Mouse (Mus musculus): ENCODE data around the gene Kif24. TPM values are rescaled to one million over a fixed set of nuclear protein-coding genes. Genes with fewer than 3 reads are reported as not detected.
A peak's percentile ranks its signal among the peaks of the same experiment; 100 is the strongest.

The Kif24 gene
- polyA plus RNA-seq, 1 experiment: 0.90 TPM

DNA sequence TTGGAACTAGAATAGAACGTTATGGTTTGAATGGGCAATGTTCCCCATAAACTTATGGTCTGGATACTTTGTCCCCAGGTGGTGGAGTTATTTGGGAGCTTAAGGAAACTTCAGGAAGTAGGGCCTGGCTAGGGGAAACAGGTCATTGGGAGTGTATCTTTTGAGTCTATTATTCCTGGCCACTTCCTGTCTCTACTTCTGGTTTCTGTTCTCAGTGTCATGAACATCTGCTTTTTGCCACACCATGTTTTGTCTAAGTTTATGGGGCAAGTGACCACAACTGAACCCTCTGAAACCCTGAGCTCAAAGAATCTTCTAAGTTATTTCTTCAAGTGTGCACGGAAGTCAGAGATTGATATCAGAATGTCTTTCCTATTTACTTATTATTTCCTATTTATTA, 57.3 kb downstream of the Kif24 start:
- DNase-seq (ENCODE audit: extremely low spot score in 1 of 2, low spot score in 1 of 2): no peak

DNA sequence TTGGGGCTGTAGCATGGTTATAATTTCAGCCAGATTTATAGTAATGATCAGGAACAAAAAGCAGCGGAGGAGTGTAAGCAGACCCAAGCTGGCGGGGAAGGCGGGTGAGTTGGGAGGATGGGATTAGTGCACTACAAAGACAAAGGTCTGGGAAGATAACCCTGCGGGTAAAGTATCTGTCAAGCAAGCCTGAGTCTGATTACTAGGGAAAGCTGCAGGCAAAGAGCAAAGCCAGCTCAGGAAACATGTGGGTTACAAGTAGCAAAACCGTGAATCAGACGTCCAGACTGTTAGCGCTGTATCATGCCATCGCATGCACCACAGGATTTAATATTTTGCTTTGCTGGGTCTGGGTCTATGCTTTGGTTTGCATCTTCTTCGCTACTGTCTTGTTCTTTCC, 58.1 kb downstream of the Kif24 start:
- no peak for DNase-seq (ENCODE audit: extremely low spot score in 1 of 2, low spot score in 1 of 2)

DNA sequence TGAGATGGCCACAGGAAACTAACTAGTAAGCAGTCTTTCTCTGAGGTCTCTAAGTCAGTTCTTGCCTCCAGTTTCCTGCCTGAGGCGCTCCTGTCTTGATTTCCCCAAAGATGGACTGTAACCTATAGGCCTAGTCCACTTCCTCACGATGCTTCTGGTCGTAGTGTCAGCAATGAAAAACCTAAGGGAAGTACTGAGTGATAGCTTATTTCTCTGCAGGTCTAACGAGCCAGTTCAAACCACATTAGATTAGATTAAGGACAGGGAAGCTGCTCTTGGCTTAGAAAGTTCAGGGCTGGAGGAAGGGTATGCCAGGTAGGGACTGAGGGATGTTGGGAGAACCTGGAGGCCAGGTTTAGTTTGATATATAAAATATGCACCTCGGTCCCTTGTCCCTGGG, 63.1 kb downstream of the Kif24 start:
- DNase-seq (ENCODE audit: extremely low spot score in 1 of 2, low spot score in 1 of 2): no peak

DNA sequence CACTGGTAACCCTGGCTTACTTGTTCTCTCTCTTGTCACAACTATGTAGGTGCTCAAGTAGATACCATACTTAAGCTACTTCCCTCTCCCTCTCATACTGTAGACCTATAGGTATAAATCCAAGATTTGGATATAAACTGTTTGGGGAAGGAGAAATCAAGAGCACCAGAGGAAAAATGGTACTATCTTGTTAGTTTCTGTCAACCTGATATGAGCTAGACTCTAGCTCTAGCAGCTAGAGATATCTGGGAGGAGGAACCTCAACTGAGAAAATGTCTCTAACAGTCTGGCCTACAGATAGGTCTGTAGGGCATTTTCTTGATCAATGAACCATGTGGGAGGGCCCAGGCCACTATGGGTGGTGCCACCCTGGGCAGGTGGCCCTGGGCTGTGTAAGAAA, 63.5 kb downstream of the Kif24 start:
- no peak for DNase-seq (ENCODE audit: extremely low spot score in 1 of 2, low spot score in 1 of 2)

DNA sequence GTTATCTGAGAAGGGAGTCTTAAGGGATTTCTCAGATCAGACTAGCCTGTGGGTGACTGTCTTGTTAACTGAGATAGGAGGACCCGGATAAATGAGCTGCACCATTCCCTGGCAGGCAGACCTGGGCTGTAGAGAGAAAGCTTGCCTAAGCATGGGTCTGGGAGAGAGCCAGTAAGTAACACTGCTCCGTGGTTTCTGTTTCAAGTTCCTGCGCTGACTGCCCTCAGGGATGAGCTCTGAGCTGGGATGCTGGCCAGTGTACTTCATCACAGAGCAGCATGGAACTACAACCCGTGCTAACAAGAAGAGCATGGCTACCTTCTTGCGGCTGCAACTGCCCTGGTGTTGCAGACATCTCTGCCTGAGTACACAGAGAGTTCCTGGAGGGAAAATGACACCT, 64.8 kb downstream of the Kif24 start:
- no peak for DNase-seq (ENCODE audit: extremely low spot score in 1 of 2, low spot score in 1 of 2)

DNA sequence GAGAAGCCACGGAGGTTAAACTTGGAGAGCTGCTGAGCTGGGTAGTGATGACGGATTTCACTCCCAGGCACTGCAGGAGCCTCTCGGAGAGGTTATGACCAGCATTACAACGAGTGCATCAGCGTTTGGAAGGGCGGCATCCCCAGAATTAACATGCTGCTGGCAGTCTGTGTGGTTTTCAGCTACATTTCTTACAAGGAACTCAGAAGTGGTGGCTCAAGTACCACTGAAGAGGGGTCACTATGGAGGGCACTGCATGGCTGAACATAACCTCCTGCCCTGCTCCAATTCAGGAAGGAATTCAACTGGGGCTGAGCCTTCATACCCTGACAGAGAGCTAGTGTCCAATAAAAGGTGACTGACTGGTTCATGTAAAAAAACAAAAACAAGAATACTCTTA, 66.3 kb downstream of the Kif24 start:
- DNase-seq (ENCODE audit: extremely low spot score in 1 of 2, low spot score in 1 of 2): no peak

DNA sequence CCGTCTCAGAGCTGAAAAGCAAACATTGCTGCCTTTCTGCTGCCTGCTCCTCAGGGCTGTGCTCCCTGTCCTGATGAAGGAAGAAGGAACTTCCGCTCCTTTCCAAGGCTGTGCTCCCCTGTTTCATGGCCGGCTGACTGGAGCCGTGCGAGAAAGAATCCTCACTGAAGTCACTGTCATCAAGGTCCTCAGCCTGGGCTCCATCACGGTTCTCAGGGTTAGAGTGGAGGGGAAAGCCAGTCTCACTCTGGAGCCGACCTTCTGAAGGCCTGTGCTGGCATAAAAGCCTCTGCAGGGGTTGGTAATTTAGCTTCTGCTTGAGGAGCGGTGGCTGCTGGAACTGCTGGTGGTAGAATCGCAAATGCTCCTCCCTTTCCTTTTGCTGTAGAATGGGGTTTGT, 70.0 kb downstream of the Kif24 start:
- no peak for DNase-seq (ENCODE audit: extremely low spot score in 1 of 2, low spot score in 1 of 2)

DNA sequence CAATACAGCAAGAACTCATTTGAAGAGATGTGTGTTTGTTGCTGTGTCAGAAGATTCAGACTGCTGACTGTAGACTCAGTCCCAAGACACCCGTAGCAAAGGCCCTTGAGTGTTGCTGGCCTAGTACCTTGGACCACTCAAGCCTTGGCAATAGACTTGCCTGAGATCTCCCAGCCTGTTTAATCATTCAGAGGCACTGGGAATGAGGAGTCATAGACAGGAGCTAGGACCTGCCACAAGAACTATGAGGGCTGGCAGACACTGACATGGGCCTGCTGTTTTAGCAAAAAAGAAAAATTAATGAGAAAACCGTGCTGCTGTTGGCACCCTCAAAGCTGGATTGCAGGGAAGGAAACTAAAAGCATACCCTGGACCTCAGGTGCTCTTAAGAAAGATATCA, 73.7 kb downstream of the Kif24 start:
- DNase-seq (ENCODE audit: extremely low spot score in 1 of 2, low spot score in 1 of 2): no peak

DNA sequence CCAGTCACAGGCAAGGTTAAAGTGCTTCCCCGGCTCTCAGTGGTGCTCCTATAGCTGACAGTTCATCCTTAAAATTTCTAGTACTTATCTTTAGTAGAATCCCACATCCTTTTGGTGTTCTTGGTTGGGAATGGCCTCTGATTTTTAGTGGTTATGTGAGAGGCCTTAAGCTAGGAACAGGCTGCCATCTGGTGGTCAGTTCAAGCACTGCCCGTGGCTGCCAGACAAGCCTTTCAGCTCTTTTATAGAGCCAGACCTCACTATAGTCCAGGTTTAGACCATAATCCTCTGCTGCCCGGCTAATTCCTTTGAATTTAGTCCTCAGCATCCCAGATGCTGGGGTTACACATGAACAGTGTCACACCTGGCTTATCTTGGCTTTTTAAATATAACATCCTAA, 74.6 kb downstream of the Kif24 start:
- peak; percentile 61 to 91 for DNase-seq (ENCODE audit: extremely low spot score in 1 of 2, low spot score in 1 of 2)

DNA sequence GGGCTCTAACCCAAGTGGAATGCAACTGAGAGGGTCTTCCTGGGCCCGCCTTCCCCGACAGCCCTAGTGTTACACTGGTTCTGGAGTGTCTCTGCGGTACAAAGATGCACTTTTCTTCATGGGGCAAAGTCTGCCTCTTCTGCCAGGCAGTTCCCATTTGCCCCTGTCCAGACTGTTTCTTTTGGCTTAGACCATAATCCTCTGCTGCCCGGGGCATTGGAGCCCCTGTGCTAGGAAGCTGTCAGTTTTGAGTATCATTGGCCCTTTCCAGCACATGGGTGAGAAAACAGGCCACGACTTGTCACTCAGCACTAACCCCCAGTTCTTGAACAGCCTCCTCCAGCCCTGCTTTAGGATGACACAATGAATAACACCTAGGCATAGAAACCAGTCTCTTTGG, 75.4 kb downstream of the Kif24 start:
- DNase-seq (ENCODE audit: extremely low spot score in 1 of 2, low spot score in 1 of 2): no peak

DNA sequence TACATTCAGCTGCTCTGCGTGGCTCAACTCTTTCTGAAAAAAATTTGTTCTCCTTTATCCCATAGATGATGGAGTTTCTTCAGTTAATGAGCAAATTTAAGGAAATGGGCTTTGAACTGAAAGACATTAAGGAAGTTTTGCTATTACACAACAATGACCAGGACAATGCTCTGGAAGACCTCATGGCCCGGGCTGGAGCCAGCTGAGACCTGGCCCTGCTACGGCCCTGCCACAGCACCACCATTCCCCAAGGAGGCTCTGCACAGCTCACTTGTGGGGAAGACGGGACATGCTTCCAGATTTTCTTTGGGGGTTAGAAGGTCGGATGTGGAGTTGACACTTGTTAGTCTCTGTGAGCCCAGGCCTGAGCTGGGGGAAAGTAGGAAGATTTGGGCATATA, 76.1 kb downstream of the Kif24 start:
- DNase-seq (ENCODE audit: extremely low spot score in 1 of 2, low spot score in 1 of 2): no peak

DNA sequence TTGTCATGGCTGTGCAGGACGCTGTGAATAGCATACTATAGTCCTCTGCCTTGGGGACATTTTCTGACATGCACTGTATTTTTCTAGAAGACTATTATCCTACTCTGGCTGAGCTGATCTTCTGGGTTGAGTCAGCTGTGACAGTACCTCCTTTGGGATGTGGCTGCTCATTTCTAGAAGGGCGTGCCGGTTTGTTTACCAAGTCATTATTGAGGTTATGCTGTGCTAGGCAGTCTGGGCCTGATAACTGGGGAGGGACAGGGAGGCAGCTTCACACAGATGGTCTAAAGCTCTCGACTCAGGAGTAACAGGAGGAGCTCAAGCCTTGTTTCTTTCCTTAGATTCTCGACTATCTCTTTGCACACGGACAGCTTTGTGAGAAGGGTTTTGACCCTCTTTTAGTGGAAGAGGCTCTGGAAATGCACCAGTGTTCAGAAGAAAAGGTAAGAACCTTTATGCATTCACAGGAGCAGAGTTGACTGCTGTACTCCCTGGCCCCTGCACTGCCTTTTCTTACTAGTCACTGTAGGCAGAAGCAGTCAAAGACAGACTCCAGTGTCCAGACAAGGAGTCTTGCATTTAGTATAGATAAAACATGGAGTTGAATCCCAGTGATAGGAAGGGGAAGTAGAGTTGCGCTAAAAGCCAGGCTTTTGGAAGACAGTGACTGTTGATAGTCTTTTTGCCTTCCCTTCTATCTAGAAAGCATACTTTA, 76.8 kb downstream of the Kif24 start:
- DNase-seq (ENCODE audit: extremely low spot score in 1 of 2, low spot score in 1 of 2): no peak

DNA sequence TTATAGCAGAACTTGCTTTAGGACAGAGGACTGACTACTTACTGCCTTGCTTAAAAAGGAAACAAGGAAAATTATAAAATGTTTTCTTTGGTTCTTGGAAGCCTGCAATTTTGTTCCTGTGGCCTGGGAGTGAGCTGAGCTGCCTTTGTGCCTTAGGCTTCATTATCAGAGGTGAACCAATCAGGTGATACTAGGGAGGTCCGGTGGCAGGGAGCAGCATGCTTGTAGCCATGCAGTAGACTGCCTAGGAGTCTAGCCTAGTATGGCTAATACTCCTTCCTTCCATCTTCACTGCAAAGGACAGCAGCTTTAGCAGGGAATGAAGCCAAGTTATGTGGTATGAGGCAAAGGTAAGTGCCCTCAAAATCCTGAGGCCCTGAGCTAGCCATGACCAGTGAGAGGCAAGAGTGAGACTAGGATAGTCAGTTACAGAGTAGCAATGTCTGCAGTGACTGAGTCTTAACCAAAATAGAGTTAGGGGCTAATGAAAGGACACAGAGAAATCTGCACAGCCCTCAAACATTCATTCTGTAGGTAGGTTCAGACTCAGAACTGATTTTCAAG, 78.2 kb downstream of the Kif24 start:
- DNase-seq (ENCODE audit: extremely low spot score in 1 of 2, low spot score in 1 of 2): no peak

DNA sequence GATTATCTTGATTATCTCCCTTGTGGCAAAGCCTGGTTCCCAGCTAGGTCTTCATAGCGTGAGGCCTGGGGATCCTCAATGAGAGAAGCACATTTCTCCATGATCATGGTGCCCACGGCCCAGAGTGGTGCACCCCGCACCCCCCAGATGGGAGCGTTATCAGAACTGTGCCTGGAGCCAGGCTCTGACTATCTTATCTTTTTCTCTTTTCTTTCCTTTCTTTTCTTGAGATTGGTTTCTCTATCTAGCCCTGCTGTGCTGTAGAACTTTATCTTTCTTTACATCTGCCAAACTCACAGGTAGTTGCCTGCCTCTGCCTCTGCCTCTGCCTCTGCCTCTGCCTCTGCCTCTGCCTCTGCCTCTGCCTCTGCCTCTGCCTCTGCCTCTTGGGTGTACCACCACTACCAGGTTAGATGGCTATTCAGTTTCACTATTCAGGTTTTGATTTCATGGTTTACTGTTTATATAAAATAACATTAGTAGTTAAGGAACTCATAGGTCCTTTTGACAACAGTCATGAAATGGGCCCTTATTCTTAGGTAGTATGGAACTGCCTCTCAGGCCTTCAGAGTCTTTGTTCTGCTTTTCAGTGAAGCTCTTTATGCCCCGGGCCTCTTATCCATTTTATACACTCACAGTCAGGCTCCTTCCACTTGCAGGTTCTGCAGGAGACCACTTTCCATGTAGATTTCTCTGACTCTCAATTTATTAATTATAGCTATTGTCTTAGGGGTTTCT, 83.3 kb downstream of the Kif24 start:
- DNase-seq (ENCODE audit: extremely low spot score in 1 of 2, low spot score in 1 of 2): no peak

DNA sequence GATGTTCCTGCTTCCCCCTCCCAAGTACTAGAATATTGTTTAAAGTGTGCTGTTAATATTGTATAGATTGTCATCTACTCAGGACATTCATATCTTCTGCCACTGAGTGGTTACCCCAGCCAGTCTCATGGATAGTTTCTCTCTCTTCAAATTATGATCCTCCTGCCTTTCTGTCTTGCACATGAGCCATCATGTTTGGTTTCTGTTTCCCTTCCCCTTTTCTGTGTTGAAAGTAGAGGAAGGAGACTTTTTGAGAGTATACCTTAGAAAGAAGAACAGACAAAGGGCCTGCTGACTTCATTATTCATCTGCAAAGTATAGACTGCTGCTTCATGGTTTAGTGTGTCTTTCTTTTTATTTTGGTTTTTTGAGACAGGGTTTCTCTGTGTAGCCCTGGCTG, 87.1 kb downstream of the Kif24 start:
- DNase-seq (ENCODE audit: extremely low spot score in 1 of 2, low spot score in 1 of 2): no peak

DNA sequence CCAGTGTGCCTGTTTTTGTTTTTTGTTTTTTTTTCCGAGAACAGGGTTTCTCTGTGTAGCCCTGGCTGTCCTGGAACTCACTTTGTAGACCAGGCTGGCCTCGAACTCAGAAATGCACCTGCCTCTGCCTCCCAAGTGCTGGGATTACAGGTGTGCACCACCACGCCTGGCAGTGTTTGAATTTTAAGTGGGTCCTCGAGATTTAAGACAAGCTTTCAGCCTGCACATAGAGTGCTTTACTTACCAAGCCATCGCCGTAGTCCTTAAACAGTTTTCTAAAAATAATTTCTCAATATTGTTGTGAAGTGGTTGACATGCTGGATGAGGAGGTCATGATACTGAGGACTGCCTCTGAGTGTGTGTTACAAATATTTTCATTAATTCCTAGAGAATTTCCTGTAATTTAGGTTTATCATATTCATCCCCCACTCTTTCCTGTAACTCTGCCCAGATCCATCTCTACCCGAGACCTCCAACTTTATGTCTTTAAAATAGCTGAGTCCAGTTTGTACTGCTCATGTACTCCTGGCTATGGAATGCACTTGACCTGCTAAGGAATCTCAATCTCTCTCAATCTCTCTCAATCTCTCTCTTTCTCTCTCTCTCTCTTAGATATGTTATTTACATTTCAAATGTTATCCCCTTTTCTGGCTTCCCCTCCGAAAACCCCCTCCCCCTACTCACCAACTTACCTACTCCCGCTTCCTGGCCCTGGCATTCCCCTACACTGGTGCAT, 94.8 kb downstream of the Kif24 start:
- no peak for DNase-seq (ENCODE audit: extremely low spot score in 1 of 2, low spot score in 1 of 2)

DNA sequence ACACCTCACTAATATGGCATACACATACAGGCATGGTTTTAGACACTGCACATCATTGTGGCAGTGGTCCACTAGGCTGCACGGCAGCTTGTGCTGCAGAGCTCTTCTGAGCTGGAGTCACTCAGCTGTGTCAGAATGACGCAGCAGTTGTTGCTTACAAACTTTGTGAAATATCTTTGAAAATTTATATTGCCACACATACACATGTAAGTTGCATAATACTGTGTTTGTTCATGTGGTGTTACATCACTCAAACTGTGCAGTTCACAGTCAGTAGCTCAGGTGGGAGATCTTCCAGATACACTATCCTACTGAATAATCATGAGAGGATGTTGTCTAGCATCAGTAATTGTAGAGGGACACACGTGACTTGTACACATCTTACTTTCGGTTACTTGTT, 96.5 kb downstream of the Kif24 start:
- no peak for DNase-seq (ENCODE audit: extremely low spot score in 1 of 2, low spot score in 1 of 2)

DNA sequence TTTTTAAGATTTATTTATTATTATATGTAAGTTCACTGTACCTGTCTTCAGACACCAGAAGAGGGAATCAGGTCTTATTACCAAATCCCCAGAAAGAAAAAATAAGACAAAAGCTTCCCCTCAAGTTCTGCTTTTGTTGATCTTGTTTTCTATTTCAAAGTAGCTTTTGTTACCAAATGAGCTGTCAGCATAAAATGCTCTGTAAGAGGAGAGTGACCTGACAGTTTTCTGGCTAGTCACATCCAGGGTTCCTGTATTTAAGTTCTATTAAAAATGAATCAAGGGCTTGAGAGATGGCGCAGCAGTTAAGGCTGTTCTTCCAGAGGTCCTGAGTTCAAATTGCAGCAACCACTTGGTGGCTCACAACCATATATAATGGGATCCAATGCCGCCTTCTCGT, 103.6 kb downstream of the Kif24 start:
- DNase-seq (ENCODE audit: extremely low spot score in 1 of 2, low spot score in 1 of 2): no peak

DNA sequence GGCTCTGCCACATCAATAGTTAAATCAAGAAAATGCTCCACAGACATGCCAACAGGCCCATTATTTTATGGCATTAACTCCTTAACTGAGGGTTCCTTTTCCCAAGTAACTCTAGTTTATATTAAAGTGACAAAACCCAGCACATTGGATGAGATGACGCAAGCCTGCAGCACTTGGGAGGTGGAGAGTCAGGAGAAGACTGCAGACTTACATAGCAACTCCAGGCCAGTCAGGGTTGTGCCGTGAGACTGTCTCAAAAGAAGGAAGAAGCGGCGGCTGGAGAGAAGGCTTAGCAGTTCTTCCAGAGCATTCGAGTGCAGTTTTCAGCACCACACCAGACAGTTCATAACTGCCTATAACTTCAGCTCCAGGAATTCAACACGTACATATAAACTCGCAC, 105.3 kb downstream of the Kif24 start:
- no peak for DNase-seq (ENCODE audit: extremely low spot score in 1 of 2, low spot score in 1 of 2)

DNA sequence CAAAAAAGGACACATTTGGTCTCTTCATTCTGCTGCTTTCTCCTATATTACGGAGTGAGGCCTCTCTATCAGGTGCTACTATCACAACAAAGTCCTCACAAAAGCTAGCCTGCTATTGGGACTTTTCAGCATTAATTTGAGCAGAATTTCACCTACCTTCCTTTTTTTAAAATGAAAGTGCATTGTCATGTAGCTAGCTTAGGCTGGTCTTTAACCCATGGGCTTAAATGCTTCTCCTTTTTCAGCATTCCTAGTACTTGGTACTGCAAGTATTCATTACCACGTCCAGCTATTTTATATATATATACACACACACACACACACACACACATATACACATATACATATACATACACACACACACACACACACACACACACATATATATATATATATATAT, 106.0 kb downstream of the Kif24 start:
- no peak for DNase-seq (ENCODE audit: extremely low spot score in 1 of 2, low spot score in 1 of 2)

DNA sequence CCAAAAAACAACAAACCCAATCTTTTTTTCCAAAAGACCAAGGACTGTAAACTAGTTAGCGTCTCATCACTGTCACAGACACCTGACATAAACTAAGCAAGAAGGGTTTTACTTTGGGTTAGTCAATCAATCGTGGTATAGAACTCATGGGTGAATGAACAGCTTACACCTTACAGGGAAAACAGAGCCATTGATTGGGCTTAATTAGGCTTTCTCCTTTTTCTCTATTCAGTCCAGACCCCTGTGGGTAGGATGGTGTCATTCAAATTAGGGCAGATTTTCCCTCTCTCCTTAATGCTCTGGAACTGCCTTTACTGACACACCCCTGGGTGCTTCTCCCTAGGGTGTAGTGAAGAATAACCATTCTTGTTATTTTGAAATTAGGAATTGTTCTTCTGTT, 107.5 kb downstream of the Kif24 start:
- no peak for DNase-seq (ENCODE audit: extremely low spot score in 1 of 2, low spot score in 1 of 2)

DNA sequence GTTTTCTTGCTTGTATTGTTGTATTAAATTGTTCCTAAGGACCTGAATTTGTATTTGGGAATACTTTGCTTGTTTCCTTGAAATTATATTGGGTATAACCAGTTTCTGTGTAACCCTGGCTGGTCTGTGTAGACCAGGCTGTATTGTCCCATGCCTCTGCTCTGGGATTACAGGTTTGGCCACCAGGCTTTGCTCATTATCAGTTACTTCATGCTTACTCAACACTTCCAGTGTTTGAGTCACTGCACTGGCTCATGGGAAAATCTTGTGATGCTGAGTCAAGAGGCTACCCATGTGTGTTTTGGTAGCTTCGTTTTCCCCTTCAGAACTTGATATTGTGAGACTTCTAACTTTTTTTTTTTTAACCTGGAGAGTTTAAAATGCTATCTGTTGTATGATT, 111.4 kb downstream of the Kif24 start:
- DNase-seq (ENCODE audit: extremely low spot score in 1 of 2, low spot score in 1 of 2): no peak

Data from frontal cortex, adult 2 months (tissue).